Mouse (Mus musculus) granulocyte monocyte progenitor cell, adult 5-6 weeks (primary cell): ENCODE data around the gene Tnip1. TPM values are rescaled to one million over a fixed set of nuclear protein-coding genes. Genes with fewer than 3 reads are reported as not detected.
"Not testable (repeated sequence)": the region's sequence is repeated elsewhere in the genome, so short reads cannot be mapped to it uniquely, and the experiment has no call there.

Experiments used
- ATAC-seq: replicated peaks from 2 replicates; pipeline ENCODE4 v1.8.0; 2016; ENCODE audit warnings: mild to moderate bottlenecking, moderate TSS enrichment, inconsistent platforms; ENCODE audit not compliant: poor library complexity, severe bottlenecking
- total RNA-seq, 2 experiments: library from RNA; stranded (forward) in 1 of 2; stranded (reverse) in 1 of 2; fragments of 200-712, 200-1000 nt in 1 of 2; fragments of >200 nt in 1 of 2; fragmentation: Nextera tagmentation in 1 of 2; gene quantifications; 2 replicates each; pipeline ENCODE4 v1.2.3; 2014 to 2017

The Tnip1 gene
- total RNA-seq, 2 experiments from 2014 or later: 27.7 to 28.0 TPM

DNA sequence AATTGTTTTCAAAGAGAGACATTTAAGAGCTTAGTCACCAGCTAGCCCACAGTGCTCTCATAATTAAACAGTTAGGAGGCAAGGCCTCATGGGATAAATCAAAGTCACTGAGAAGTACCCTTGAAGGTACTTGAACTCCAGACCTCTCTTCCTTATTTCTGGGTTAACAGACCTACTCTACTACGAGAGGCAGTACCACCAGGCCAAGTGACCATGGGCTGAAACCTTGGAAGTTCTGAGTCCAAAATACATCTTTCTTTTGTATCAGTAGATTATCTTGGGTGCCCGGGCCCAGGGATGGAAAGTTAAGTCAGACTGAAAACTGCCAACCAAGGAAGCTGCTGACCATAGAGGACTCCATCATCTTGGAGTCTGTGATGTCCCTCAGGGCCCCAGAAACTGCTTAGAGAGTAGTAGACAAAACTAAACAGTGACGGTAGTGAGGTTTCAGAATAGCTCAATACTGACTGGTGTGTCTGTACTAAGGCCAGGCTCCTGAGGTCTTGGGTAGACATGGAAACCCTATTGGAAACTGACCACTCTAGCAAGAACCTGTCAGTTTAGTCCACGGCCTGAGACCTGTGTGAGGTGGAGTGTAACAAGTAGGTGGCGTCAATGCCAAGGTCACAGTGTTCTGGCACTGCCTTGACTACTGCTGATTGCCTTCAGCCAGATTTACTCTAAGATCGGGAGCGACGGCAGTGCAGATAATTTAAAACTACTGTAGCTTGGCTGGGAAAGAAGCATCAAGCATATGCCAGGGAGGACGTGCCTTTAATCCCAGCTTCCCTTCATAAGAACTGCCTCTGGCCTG, 50.0 kb downstream of the Tnip1 start:
- no peak for ATAC-seq

- no peak for ATAC-seq
These were observed 50.8 kb downstream of the Tnip1 start for GRCm38 (mm10) chr11:54911671-54912502.

DNA sequence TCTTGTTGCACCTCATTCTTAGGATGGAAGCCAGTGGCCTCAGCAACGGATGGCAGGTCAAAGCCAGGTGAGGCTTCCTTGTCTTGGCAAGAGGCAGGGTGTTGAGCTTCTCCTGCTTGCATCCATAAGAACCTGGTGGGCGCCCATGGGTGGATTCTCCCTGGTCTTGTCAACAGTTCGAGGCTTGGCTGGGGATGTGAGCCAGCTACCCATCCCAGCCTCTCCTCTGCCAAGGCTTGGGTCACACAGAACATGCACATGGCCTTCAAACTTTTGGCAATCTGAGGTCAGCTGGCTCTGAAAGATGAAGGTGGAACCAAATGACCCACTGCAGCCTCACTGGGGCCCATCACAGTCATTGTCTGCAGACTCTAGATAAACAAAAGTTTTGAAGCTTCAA, 51.5 kb downstream of the Tnip1 start:
- no peak for ATAC-seq

GRCm38 (mm10) chr11:54910081-54910665, 52.5 kb downstream of the Tnip1 start:
- no peak for ATAC-seq

- no peak for ATAC-seq
These were observed 53.4 kb downstream of the Tnip1 start for GRCm38 (mm10) chr11:54909273-54909672.

GRCm38 (mm10) chr11:54907259-54907658, 55.5 kb downstream of the Tnip1 start:
- ATAC-seq: no peak

DNA sequence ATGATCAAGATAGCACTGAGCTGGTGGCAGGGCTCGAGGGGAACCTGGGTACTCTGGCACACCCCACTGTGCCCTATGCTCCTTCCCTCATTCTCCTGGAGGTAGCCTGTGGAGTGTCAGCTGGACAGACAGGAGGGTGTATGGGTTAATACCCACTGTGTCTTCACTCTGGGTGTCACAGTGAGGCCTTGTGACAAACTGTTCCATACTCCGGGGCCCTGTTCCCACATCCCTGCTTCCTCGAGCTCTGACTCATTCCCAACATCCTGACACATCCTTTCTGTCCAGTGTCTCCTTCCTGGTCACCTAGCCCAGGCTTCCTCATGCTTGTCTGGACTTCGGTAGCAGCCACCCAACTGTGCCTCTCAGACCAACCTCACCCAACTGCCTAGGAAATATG, 56.3 kb downstream of the Tnip1 start:
- no peak for ATAC-seq

GRCm38 (mm10) chr11:54905931-54906330, 56.8 kb downstream of the Tnip1 start:
- no peak for ATAC-seq

DNA sequence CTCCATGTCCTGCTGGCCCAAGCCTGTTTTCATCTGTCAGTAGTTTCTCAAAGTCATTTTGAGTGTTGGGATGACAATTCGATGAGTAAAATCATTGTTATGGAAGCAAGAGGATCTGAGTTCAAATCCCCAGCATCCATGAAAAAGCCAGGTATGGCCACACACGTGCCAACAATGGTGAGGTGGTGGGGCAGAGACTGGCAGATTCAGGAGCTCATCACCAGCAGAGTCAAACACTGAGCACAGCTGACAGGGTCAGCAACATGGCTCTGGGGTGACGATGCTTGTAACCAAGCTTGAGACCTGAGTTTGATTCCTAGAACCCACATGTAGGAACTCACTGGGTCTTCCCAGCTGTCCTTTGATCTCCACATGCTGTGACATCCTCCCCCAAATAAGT, 57.6 kb downstream of the Tnip1 start:
- ATAC-seq: no peak

GRCm38 (mm10) chr11:54903940-54904706, 58.6 kb downstream of the Tnip1 start:
- no peak for ATAC-seq

DNA sequence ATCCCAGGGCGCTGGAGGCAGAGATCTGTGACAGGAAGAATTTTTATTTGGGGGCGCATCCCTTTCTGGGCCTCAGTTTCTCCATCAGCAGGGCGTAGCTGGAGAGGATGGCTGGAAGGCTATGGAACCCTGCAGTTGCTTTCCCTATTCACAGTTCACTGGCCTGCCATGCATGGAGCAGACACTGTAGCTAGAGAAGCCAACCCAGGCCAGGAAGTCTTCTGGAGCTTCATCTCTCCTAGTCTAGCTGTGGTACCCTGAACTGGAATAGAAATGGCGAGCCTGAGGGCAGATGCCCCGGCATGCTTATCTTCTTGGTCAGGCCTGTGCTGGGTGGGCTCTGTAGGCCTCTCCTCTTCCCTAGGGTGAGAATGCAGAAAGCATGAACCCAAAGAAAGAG, 59.4 kb downstream of the Tnip1 start:
- ATAC-seq: no peak

GRCm38 (mm10) chr11:54902333-54903323, 60.1 kb downstream of the Tnip1 start, which contains the start of gene Gpx3:
TSS of gene Gpx3 (plus strand) at chr11:54902453.
- peak; percentile 92 for ATAC-seq

- ATAC-seq: no peak
These were observed 63.1 kb downstream of the Tnip1 start for GRCm38 (mm10) chr11:54899657-54900056.

- ATAC-seq: no peak
These were observed 65.2 kb downstream of the Tnip1 start for GRCm38 (mm10) chr11:54897470-54897869.

- not testable (repeated sequence) for ATAC-seq
These were observed 66.1 kb downstream of the Tnip1 start for GRCm38 (mm10) chr11:54896646-54897045.

- no peak for ATAC-seq
These were observed 68.1 kb downstream of the Tnip1 start for GRCm38 (mm10) chr11:54894589-54894988.

DNA sequence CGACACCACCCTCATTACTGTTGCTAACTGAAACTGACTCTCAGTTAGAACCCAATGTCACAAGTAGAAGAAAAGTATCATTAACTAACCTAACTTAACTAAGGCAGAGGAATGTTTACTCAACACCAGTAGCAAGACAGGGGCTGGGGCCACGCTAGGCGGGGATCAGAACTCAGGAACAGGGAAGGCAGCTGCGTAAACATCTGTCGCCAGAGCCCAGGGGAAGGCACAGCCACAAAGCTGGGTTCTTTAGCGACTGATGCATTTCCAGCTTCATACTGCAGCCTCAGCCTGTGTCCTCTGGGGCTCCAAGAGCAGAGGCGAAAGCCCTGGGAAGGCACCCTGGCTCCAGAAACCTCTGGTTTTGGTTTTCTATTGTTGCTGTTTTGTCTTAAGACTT, 70.6 kb downstream of the Tnip1 start:
- ATAC-seq: no peak

DNA sequence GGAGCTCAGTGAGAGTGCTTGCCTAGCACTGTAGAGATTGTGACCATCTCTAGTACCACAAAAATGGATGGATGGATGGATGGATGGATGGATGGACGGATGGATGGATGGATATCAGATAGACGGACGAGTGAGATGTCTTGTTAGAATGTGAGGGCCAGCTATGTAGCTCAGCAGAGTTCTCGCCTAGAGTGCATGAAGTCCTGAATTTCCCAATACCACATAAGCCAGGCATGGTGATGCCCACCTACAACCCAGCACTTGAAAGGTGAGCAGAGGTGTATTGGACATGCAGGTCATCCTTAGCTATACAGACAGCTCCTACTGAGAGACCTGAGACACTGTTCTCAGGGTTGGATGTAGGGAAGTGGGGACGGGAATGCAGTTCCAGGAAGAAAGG, 71.4 kb downstream of the Tnip1 start:
- ATAC-seq: no peak

DNA sequence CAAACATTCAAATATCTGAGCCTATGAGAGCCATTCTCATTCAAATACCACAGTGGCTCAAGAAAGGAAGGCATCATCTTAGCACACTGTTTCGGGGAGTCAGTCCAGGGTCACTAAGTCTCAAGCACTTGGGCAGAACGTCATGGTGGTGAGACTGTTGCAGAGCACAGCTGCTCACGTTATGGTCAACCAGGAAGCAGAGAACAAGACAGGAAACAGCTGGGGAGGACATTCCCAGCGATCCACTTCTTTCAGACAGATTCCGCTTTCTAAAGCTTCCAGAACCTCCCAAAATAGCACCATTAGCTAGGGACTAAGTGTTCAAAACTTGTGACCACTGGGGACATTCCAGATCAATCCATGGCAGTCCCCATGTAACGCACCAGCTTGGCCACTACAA, 74.8 kb downstream of the Tnip1 start:
- no peak for ATAC-seq
